Mouse (Mus musculus): ENCODE measurements around the gene Pqlc3. TPM values are rescaled to one million over a fixed set of nuclear protein-coding genes. Genes with fewer than 3 reads are reported as not detected.

Gene Pqlc3
- polyA plus RNA-seq, 1 experiment from 2014 or later = 4.3 TPM

GRCm38 (mm10) chr12:16996886-16997462, 3.2 kb downstream of the Pqlc3 start:
- H3K9me3 ChIP-seq (replicated peaks) = no peaks in the 10 kb centered on the region
- H3K27ac ChIP-seq = no peak overlapping the region
- H3K27me3 ChIP-seq (ENCODE audit: low read depth, poor library complexity, severe bottlenecking) = peaks cover 53% of the 10 kb centered on the region
- H3K36me3 ChIP-seq = peaks cover 5% of the 10 kb centered on the region; the same call in 1 of the 2 replicates
- H3K4me3 ChIP-seq = no peak overlapping the region
- no peak for DNase-seq (ENCODE audit: low spot score)
- WGBS = 89% methylated on average over 5 of the region's 5 CpGs
- H3K4me1 ChIP-seq = peaks cover 14% of the 10 kb centered on the region

- peaks cover 8% of the 10 kb centered on the region; the same call in 1 of the 2 replicates for H3K36me3 ChIP-seq
- no peak for DNase-seq (ENCODE audit: low spot score)
- 87% methylated on average over 5 of the region's 5 CpGs for WGBS
- H3K4me1 ChIP-seq = peaks cover 14% of the 10 kb centered on the region
- no peak overlapping the region for H3K4me3 ChIP-seq
- H3K27me3 ChIP-seq (ENCODE audit: low read depth, poor library complexity, severe bottlenecking) = peaks cover 46% of the 10 kb centered on the region
- H3K27ac ChIP-seq = no peak overlapping the region
- no peaks in the 10 kb centered on the region for H3K9me3 ChIP-seq (replicated peaks)
Measured at GRCm38 (mm10) chr12:16996281-16996680, 3.9 kb downstream of the Pqlc3 start.

- Histone ChIP-seq H3K27me3 (ENCODE audit: low read depth, poor library complexity, severe bottlenecking) (peaks cover 26% of the 10 kb centered on the region), H3K4me1 (peaks cover 3% of the 10 kb centered on the region; the same call in 1 of the 2 replicates), H3K4me3 (no peak overlapping the region), H3K9me3 (replicated peaks) (no peaks in the 10 kb centered on the region), H3K36me3 (peaks cover 14% of the 10 kb centered on the region), H3K27ac (no peak overlapping the region)
- DNase-seq (ENCODE audit: low spot score) = no peak
- WGBS = 84% methylated on average over 2 of the region's 2 CpGs
Measured at GRCm38 (mm10) chr12:16994291-16994690, 5.9 kb downstream of the Pqlc3 start.

GRCm38 (mm10) chr12:16992355-16992754, 7.9 kb downstream of the Pqlc3 start:
- H3K36me3 ChIP-seq = peaks cover 18% of the 10 kb centered on the region
- no peak for DNase-seq (ENCODE audit: low spot score)
- H3K27me3 ChIP-seq (ENCODE audit: low read depth, poor library complexity, severe bottlenecking) = peaks cover 7% of the 10 kb centered on the region; the same call in 1 of the 2 replicates
- H3K27ac ChIP-seq = no peak overlapping the region
- H3K4me3 ChIP-seq = no peak overlapping the region
- no peaks in the 10 kb centered on the region for H3K4me1 ChIP-seq
- 84% methylated on average over 2 of the region's 2 CpGs for WGBS
- H3K9me3 ChIP-seq (replicated peaks) = no peaks in the 10 kb centered on the region

DNA sequence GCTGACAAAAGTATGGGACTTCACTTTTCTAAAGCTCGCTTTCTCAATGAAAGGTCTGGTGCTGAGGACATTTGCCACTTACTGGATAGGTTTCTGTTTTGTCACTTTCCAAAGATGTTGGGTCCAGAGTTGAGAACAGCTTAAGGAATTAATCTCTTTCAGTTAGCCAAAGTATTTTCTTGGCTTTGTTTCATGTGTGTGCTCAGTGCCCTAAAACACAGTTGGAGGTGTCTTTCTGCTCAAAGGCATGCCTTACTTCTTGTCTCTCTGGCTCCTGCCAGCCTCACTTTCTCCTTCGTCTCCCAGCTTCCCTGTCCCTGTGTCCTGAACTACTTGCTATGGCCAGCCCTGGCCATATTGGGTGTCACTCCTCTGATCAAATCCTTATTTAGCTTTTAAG, 8.8 kb downstream of the Pqlc3 start:
- WGBS = 90% methylated on average over 2 of the region's 2 CpGs
- Histone ChIP-seq H3K4me1 (no peaks in the 10 kb centered on the region), H3K9me3 (replicated peaks) (no peaks in the 10 kb centered on the region)

GRCm38 (mm10) chr12:16985778-16986177, 14.4 kb downstream of the Pqlc3 start:
- 92% methylated on average over 1 of the region's 1 CpGs for WGBS
- Histone ChIP-seq H3K36me3 (peaks cover 52% of the 10 kb centered on the region), H3K4me1 (no peaks in the 10 kb centered on the region), H3K9me3 (replicated peaks) (no peaks in the 10 kb centered on the region), H3K27me3 (ENCODE audit: low read depth, poor library complexity, severe bottlenecking) (no peaks in the 10 kb centered on the region), H3K4me3 (no peak overlapping the region), H3K27ac (no peak overlapping the region)
- DNase-seq (ENCODE audit: low spot score) = no peak

More for the DNA sequence above, 8.8 kb downstream of the Pqlc3 start:
- H3K36me3 ChIP-seq = peaks cover 23% of the 10 kb centered on the region
- no peak for DNase-seq (ENCODE audit: low spot score)
- no peak overlapping the region for H3K27ac ChIP-seq
- no peaks in the 10 kb centered on the region for H3K27me3 ChIP-seq (ENCODE audit: low read depth, poor library complexity, severe bottlenecking)
- no peak overlapping the region for H3K4me3 ChIP-seq

DNA sequence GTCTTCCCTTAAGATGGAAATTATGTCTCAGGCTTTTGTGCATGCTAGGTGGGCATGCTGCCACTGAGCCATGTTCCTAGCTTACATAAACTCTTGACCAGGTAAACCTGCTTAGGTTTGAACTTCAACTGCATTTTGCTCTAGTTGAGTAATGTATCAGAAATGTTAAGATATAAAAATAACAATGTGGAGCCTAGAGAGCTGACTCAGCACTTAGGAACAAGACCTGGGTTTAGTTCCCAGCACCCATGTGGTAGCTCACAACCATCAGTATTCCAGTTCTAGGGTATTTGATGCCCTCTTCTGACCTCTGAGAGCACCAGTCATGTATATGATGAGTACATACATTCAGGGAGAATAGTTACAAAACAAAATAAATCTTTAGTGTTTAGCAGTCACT, 23.1 kb downstream of the Pqlc3 start:
- H3K4me3 ChIP-seq = no peak overlapping the region
- no peaks in the 10 kb centered on the region for H3K9me3 ChIP-seq (replicated peaks)
- DNase-seq (ENCODE audit: low spot score) = no peak
- H3K27ac ChIP-seq = no peak overlapping the region
- no peaks in the 10 kb centered on the region for H3K27me3 ChIP-seq (ENCODE audit: low read depth, poor library complexity, severe bottlenecking)
- peaks cover 89% of the 10 kb centered on the region for H3K36me3 ChIP-seq
- H3K4me1 ChIP-seq = no peaks in the 10 kb centered on the region

GRCm38 (mm10) chr12:16966811-16967210, 33.4 kb downstream of the Pqlc3 start:
- Histone ChIP-seq H3K27ac (no peak overlapping the region), H3K27me3 (ENCODE audit: low read depth, poor library complexity, severe bottlenecking) (no peaks in the 10 kb centered on the region), H3K9me3 (replicated peaks) (no peaks in the 10 kb centered on the region), H3K4me1 (no peaks in the 10 kb centered on the region), H3K4me3 (no peak overlapping the region), H3K36me3 (peaks cover 72% of the 10 kb centered on the region)
- 94% methylated on average over 2 of the region's 2 CpGs for WGBS
- no peak for DNase-seq (ENCODE audit: low spot score)

GRCm38 (mm10) chr12:16963354-16963753, 36.9 kb downstream of the Pqlc3 start:
- DNase-seq (ENCODE audit: low spot score) = no peak
- Histone ChIP-seq H3K27ac (no peak overlapping the region), H3K9me3 (replicated peaks) (no peaks in the 10 kb centered on the region), H3K27me3 (ENCODE audit: low read depth, poor library complexity, severe bottlenecking) (no peaks in the 10 kb centered on the region), H3K4me3 (no peak overlapping the region), H3K4me1 (no peaks in the 10 kb centered on the region), H3K36me3 (peaks cover 78% of the 10 kb centered on the region)
- WGBS = 88% methylated on average over 2 of the region's 2 CpGs

DNA sequence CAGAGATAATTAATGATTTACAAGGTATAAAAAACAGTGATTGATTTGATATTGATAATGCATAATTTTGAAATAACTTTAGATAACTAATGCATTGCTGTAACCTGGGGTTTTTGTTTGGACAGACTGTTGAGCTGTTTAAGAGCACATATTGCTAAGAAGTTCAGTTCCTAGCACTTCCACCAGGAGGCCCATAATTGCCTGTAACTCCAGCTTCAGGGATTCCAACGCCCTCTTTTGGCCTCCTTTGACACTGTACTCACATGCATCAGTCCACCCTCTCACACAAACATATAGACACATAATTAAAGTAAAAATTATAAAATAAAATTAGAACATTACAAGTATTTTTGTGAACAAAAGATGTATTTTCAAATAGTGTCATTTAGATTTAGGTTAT, 41.4 kb downstream of the Pqlc3 start:
- WGBS = 72% methylated on average over 1 of the region's 1 CpGs
- no peak for DNase-seq (ENCODE audit: low spot score)
- H3K36me3 ChIP-seq = peaks cover 82% of the 10 kb centered on the region
- no peak overlapping the region for H3K4me3 ChIP-seq
- no peaks in the 10 kb centered on the region for H3K27me3 ChIP-seq (ENCODE audit: low read depth, poor library complexity, severe bottlenecking)
- no peaks in the 10 kb centered on the region for H3K4me1 ChIP-seq
- H3K27ac ChIP-seq = no peak overlapping the region
- H3K9me3 ChIP-seq (replicated peaks) = no peaks in the 10 kb centered on the region

- H3K9me3 ChIP-seq (replicated peaks) = no peaks in the 10 kb centered on the region
- WGBS = 97% methylated on average over 6 of the region's 6 CpGs
- H3K36me3 ChIP-seq = peaks cover 54% of the 10 kb centered on the region
- no peaks in the 10 kb centered on the region for H3K4me1 ChIP-seq
- H3K27ac ChIP-seq = no peak overlapping the region
- DNase-seq (ENCODE audit: low spot score) = no peak
- no peak overlapping the region for H3K4me3 ChIP-seq
- no peaks in the 10 kb centered on the region for H3K27me3 ChIP-seq (ENCODE audit: low read depth, poor library complexity, severe bottlenecking)
Measured at GRCm38 (mm10) chr12:16948239-16948638, 52.0 kb downstream of the Pqlc3 start.

- Histone ChIP-seq H3K4me3 (no peak overlapping the region), H3K36me3 (peaks cover 29% of the 10 kb centered on the region), H3K4me1 (no peaks in the 10 kb centered on the region), H3K9me3 (replicated peaks) (no peaks in the 10 kb centered on the region), H3K27me3 (ENCODE audit: low read depth, poor library complexity, severe bottlenecking) (no peaks in the 10 kb centered on the region), H3K27ac (no peak overlapping the region)
- whole genome bisulfite sequencing = 97% methylated on average over 3 of the region's 3 CpGs
- no peak for DNase-seq (ENCODE audit: low spot score)
Measured at GRCm38 (mm10) chr12:16941976-16942375, 58.2 kb downstream of the Pqlc3 start.

Measured in limb, embryonic 10.5 days (tissue).